Mouse (Mus musculus) erythroblast, embryonic 14.5 days (primary cell): ENCODE measurements at regions not wholly inside any gene's neighbourhood (a gene's known extent, or its start where the extent isn't known, plus 50 kb on each side); places are given as distances from the start of the nearest gene placed in this dataset.
"Not testable (repeated sequence)": the region's sequence is repeated elsewhere in the genome, so short reads cannot be mapped to it uniquely, and the experiment has no call there.

Experiments
- H3K27me3 ChIP-seq: 2 replicates; pipeline ENCODE4 v1.6.1; 2012; ENCODE audit warnings: inconsistent platforms; ENCODE audit not compliant: control insufficient read depth
- H3K36me3 ChIP-seq: 2 replicates; pipeline ENCODE4 v1.6.1; 2012; ENCODE audit warnings: mild to moderate bottlenecking, inconsistent platforms; ENCODE audit not compliant: control insufficient read depth
- H3K4me1 ChIP-seq: 2 replicates; pipeline ENCODE4 v1.6.1; 2012; ENCODE audit warnings: inconsistent platforms; ENCODE audit not compliant: control insufficient read depth
- H3K4me3 ChIP-seq: replicated peaks from 2 replicates; pipeline ENCODE3; 2012; ENCODE audit warnings: moderate library complexity, mild to moderate bottlenecking, inconsistent platforms
- H3K9me3 ChIP-seq: 2 replicates; pipeline ENCODE4 v1.6.1; 2012; ENCODE audit warnings: low read length, inconsistent platforms, mixed read lengths; ENCODE audit not compliant: control insufficient read depth
- GATA1 ChIP-seq: IDR thresholded peaks from 2 replicates; pipeline ENCODE4 v1.6.1; 2012; ENCODE audit warnings: low read length, inconsistent platforms, mixed read lengths
- TAL1 ChIP-seq: IDR thresholded peaks from 3 replicates; pipeline ENCODE4 v1.6.1; 2012; ENCODE audit warnings: low read length, inconsistent platforms, mixed read lengths

DNA sequence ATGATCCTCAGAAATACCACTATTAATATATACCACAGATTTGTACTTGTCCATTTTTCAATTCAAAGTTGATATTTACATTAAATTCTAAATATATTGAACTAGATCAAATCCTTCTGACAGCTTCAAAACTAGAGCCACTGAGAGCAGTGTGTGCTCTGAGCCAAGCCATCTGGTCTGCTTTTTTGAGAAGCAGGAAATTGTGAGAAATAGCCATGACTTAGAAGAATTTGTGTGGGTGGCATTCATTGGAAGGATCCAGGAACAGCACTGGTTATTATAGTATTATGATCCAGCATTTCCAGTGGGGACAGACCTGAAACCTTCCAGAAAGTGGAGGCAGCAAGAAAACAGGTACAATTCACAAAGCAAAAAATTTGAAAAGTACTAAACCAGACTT is 398.7 kb upstream of the Zfp960 start:
- Histone ChIP-seq H3K27me3 (no peaks in the 10 kb centered on the region), H3K36me3 (no peaks in the 10 kb centered on the region), H3K4me1 (no peaks in the 10 kb centered on the region), H3K9me3 (no peaks in the 10 kb centered on the region), H3K4me3 (no peak overlapping the region)
- TF ChIP-seq TAL1, result no peak

DNA sequence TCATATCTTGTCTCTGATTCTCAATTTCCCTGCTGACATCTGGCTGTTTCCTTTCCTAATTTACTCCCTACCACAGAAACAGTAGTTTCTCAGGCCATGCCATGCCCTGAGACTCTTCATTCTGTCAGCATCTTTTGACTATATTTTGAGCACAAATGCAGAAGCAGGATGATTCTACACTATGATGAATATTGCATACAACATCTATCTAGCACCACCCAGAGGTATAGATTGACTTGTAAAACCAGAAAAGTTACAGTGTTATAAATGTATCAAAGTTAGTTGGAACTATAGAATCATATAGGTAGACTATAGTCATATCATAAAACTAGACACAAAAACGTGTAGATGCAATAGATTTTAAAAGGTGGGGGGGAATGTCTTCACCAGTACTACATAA is 396.3 kb upstream of the Zfp960 start:
- TF ChIP-seq TAL1 (no peak), GATA1 (no peak)
- no peaks in the 10 kb centered on the region for H3K27me3 ChIP-seq
- no peak overlapping the region for H3K4me3 ChIP-seq
- H3K36me3 ChIP-seq, result no peaks in the 10 kb centered on the region
- no peaks in the 10 kb centered on the region for H3K4me1 ChIP-seq
- H3K9me3 ChIP-seq, result no peaks in the 10 kb centered on the region

DNA sequence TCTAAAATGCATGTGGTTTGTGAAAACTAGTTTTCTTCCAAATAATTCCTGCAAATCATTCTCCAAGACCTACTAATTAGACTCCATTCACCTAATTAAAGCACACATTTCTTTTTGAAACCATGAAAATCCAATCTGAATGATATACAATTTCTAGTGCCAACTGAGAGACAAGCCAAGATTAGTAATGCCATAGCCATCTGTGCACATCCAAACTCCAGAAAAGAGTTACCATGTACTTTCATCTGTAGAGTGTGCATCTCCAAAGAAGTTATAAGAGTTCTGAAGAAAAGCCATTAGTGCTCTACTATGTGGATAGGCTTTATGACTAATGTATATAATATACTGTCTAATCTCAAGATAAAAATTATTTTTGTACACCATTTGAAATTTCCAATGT is 359.7 kb upstream of the Zfp960 start:
- Histone ChIP-seq H3K4me1 (no peaks in the 10 kb centered on the region), H3K9me3 (0 out of 2 replicates have a peak, but pooled peaks cover 2% of the 10 kb centered on the region), H3K36me3 (no peaks in the 10 kb centered on the region), H3K4me3 (no peak overlapping the region), H3K27me3 (no peaks in the 10 kb centered on the region)
- no peak for TF ChIP-seq GATA1
- no peak for TF ChIP-seq TAL1

DNA sequence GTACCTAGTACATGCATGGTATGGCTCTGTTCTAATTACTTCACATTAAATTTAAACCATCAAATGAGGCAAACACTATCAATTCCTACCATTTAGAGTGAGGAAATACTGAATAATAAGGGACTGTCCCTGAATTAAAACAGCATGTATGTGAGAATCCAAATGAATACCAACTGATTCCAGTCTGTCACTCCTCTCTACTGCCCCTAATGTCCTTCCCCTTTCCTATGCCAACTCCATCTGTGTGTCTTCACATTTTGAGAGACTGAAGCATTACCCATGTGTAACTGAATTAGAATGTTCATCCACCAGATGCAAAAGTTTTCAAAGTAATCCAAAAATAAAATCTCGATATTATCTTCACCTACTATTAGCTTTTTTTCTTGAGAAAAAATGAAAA is 358.0 kb upstream of the Zfp960 start:
- no peaks in the 10 kb centered on the region for H3K9me3 ChIP-seq
- no peak overlapping the region for H3K4me3 ChIP-seq
- no peaks in the 10 kb centered on the region for H3K4me1 ChIP-seq
- H3K27me3 ChIP-seq, result no peaks in the 10 kb centered on the region
- TF ChIP-seq GATA1 (no peak), TAL1 (no peak)
- H3K36me3 ChIP-seq, result no peaks in the 10 kb centered on the region

DNA sequence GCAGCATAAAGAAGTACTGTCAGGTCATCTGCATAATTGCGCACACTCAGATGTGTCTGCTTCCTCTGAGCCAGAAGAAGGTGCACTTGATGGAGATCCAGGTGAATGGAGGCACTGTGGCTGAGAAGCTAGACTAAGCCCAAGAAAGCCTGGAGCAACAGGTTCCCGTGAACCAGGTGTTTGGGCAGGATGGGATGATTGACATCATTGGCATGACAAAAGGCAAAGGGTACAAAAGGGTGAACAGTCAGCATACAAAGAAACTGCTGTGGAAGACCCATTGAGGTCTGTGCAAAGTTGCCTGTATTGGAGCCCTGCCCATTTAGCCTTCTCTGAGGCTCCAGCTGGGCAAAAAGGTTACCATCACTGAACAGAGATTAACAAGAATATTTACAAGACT is 337.0 kb upstream of the Zfp960 start:
- H3K4me3 ChIP-seq, result no peak overlapping the region
- no peaks in the 10 kb centered on the region for H3K4me1 ChIP-seq
- H3K36me3 ChIP-seq, result no peaks in the 10 kb centered on the region
- H3K27me3 ChIP-seq, result no peaks in the 10 kb centered on the region
- H3K9me3 ChIP-seq, result peaks cover 11% of the 10 kb centered on the region
- no peak for TF ChIP-seq GATA1
- TF ChIP-seq TAL1, result no peak

DNA sequence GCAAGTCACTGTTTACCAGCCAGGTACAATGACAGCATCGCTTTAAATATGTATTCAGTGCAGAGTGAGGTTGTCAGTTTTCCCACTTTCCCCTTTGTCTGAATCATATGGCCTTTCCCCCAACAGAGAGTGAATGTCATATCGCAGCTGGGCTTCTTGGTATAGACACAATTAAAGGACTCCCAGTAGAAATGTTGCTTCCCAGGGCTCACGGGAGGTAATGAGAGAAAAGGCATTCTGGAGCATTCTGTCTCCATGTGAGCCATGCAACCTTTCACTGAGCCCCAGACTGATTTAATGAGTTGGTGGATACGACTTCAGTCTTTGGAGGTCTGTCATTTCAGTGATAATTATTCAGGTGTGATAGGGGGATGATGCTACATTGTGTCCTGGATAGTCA is 310.8 kb upstream of the Zfp960 start:
- H3K36me3 ChIP-seq, result no peaks in the 10 kb centered on the region
- H3K9me3 ChIP-seq, result no peaks in the 10 kb centered on the region
- no peaks in the 10 kb centered on the region for H3K27me3 ChIP-seq
- no peak overlapping the region for H3K4me3 ChIP-seq
- TF ChIP-seq GATA1, result no peak
- no peak for TF ChIP-seq TAL1
- H3K4me1 ChIP-seq, result no peaks in the 10 kb centered on the region

DNA sequence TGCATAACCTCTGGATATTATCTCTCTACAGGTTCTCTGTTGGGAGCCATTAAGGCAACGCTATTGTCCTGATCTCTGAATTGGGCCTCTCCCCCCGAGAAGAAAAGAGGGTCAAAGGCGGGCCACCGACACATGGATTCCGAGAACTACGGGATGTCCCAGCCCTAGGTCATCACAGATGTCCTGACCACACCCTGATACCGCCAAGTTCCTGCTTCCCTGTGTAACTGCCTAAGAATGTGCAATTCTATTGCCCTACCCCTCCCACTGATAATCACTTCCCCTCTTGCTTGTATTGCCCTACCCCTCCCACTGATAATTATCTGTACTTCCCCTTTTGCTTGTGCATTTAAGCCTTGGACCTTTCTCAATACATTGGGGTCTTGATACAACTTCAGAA is 293.3 kb upstream of the Zfp960 start:
- H3K9me3 ChIP-seq, H3K27me3 ChIP-seq, H3K36me3 ChIP-seq, H3K4me3 ChIP-seq, H3K4me1 ChIP-seq: not testable (repeated sequence)

DNA sequence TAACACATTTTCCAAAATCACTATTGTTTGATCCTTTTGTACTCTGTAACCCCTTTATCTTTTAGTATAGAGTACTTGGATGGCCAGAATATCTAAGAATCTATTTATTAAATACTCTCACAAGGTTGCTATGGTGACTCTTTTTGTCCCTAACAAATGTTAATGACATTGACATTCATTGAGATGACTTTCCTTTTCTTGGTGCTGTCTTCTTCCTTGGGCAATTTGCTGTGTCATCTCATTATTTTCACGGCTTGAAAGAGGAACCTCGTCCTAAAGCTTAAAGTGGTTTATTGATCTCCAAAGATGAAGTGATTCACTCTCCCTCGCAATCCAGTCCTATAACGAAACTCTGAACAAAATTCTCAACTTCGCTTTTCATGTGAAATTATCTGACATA is 265.6 kb upstream of the Zfp960 start:
- no peaks in the 10 kb centered on the region for H3K27me3 ChIP-seq
- H3K9me3 ChIP-seq, result no peaks in the 10 kb centered on the region
- H3K36me3 ChIP-seq, result no peaks in the 10 kb centered on the region
- H3K4me3 ChIP-seq, result no peak overlapping the region
- TF ChIP-seq GATA1 (no peak), TAL1 (no peak)
- no peaks in the 10 kb centered on the region for H3K4me1 ChIP-seq

DNA sequence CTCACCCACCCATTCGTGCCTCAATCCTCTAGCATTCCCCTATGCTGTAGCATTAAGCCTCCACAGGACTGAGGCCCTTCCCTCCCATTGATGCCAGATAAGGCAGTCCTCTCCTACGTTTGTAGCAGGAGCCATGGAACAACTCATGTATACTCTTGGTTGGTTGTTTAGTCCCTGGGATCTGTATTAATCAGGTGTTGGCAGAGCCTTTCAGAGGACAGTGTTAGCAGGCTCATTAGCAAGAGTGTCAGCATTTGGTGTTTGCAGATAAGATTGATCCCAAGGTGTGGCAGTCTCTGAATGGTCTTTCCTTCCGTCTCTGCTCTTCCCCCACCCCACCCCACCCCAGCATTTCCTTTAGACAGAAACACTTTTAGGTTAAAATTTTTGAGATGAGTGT is 258.9 kb upstream of the Zfp960 start:
- Histone ChIP-seq H3K36me3 (no peaks in the 10 kb centered on the region), H3K4me1 (peaks cover 5% of the 10 kb centered on the region), H3K4me3 (no peak overlapping the region), H3K27me3 (no peaks in the 10 kb centered on the region), H3K9me3 (no peaks in the 10 kb centered on the region; the same call in 1 of the 2 replicates)
- TF ChIP-seq TAL1, result no peak
- TF ChIP-seq GATA1, result no peak

DNA sequence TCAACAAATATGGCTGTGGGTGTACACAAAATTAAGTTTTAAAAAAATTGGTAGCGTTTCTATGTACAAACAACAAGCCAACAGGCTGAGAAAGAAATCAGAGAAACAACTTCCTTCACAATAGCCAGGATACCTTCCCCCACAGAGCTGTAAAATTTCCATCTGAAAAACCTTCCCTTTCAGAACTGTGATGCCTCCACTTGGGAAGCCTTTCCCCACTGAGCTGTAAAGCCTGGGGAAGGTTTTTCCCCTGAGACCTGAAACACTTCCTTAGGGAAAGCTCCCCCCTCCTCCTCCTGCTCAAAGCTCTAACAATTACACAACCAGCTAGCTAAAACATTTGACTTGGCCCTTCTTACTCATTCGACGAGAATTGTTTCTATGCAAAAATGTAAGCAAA is 245.5 kb upstream of the Zfp960 start:
- TF ChIP-seq GATA1 (no peak), TAL1 (no peak)
- Histone ChIP-seq H3K27me3 (no peaks in the 10 kb centered on the region), H3K4me1 (no peaks in the 10 kb centered on the region), H3K9me3 (0 out of 2 replicates have a peak, but pooled peaks cover 2% of the 10 kb centered on the region), H3K4me3 (no peak overlapping the region), H3K36me3 (no peaks in the 10 kb centered on the region)
